Mouse (Mus musculus) E14TG2a.4 (cell line): ENCODE data around the gene Pex5l.

Experiments used
- CTCF ChIP-seq: conservative IDR thresholded peaks from 2 replicates; pipeline ENCODE4 v1.5.1; 2014; ENCODE audit warnings: low read length
- NANOG ChIP-seq: IDR thresholded peaks from 2 replicates; pipeline ENCODE4 v1.6.1; 2014; ENCODE audit warnings: borderline replicate concordance, low read length, mixed read lengths

DNA sequence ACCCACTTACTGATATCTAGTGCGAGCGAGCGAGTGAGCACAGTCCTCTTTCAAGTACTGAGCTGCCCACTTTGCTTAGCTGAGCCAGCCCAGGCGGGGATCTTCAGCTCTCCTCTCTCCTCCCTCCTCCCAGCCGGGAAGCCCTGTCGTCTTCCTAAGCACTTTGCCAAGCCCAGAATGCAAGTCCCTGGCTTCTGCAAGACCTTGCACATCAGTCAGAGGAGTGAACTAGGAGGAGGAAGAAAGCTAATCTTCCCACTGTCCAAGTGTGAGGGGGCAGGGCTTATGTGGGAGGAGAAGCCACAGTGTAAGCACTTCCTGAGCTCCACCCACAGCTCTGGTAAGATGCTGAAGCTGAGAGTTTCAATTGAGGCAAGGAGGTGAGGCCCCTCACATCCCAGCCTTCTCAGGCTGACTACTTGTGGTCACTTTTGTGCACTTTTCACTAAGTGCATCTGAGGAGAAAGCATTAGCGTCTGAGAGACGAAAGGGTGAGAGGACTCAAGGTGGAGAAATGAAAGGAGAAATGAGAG is 60.2 kb downstream of the Pex5l start:
- no peak for TF ChIP-seq CTCF
- TF ChIP-seq NANOG: no peak
